Mouse (Mus musculus) forebrain, embryonic 11.5 days (tissue): ENCODE data around the gene Olfr1193. TPM values are rescaled to one million over a fixed set of nuclear protein-coding genes. Genes with fewer than 3 reads are reported as not detected.
"Not testable (repeated sequence)": the region's sequence is repeated elsewhere in the genome, so short reads cannot be mapped to it uniquely, and the experiment has no call there.

Source experiments
- ATAC-seq: fragments of 200-750 bp; cut with Nextera tagmentation; replicated peaks from 2 replicates; pipeline ENCODE4 v1.8.0; 2017; ENCODE audit warnings: moderate TSS enrichment; ENCODE audit not compliant: low FRiP score
- DNase-seq: peaks from one replicate; pipeline ENCODE4 v3.0.0-alpha.2; 2017; ENCODE audit warnings: low spot score
- H3K27ac ChIP-seq: fragments of 300-500 bp; sonication (generic); 2 replicates; pipeline ENCODE4 v1.5.1; 2014; ENCODE audit warnings: low read depth, low read length
- H3K27me3 ChIP-seq: fragments of 300-500 bp; sonication (generic); 2 replicates; pipeline ENCODE4 v1.6.1; 2014; ENCODE audit warnings: mild to moderate bottlenecking, low read length, mixed read lengths; ENCODE audit not compliant: control insufficient read depth, insufficient read depth
- H3K36me3 ChIP-seq: fragments of 300-500 bp; sonication (generic); 2 replicates; pipeline ENCODE4 v1.6.1; 2014; ENCODE audit warnings: mild to moderate bottlenecking, low read length, moderate library complexity, mixed read lengths; ENCODE audit not compliant: control insufficient read depth, insufficient read depth
- H3K4me1 ChIP-seq: fragments of 300-500 bp; sonication (generic); replicated peaks from 2 replicates; pipeline ENCODE4 v1.6.1; 2014; ENCODE audit warnings: low read length, mixed read lengths; ENCODE audit not compliant: control insufficient read depth, insufficient read depth
- H3K4me2 ChIP-seq: fragments of 300-500 bp; sonication (generic); 2 replicates; pipeline ENCODE4 v1.6.1; 2014; ENCODE audit warnings: low read depth, mild to moderate bottlenecking, low read length, moderate library complexity, mixed read lengths; ENCODE audit not compliant: severe bottlenecking
- H3K4me3 ChIP-seq: fragments of 300-500 bp; sonication (generic); 2 replicates; pipeline ENCODE4 v1.5.1; 2014; ENCODE audit warnings: low read depth, low read length
- H3K9ac ChIP-seq: fragments of 300-500 bp; sonication (generic); 2 replicates; pipeline ENCODE4 v1.6.1; 2014; ENCODE audit warnings: low read length
- H3K9me3 ChIP-seq: fragments of 300-500 bp; sonication (generic); 2 replicates; pipeline ENCODE4 v1.6.1; 2016; ENCODE audit warnings: low read length, mixed read lengths; ENCODE audit not compliant: control insufficient read depth
- WGBS: fragments of 180-500 bp; shearing (Covaris S2); extraction: QIAGEN DNeasy Blood & Tissue Kit; methylation state at CpG from one replicate; pipeline ENCODE4 v1.1.7; 2014; 5-methylcytosine and 5-hydroxymethylcytosine counted together
- polyA plus RNA-seq: library from polyadenylated mRNA; unstranded; fragments of >200 nt; fragmentation: Nextera tagmentation; extraction: Ambion mirVana; gene quantifications from 2 replicates; pipeline ENCODE4 v1.2.1, GENCODE M21; 2014

Olfr1193 gene
- not detected in 2 replicates for polyA plus RNA-seq

DNA sequence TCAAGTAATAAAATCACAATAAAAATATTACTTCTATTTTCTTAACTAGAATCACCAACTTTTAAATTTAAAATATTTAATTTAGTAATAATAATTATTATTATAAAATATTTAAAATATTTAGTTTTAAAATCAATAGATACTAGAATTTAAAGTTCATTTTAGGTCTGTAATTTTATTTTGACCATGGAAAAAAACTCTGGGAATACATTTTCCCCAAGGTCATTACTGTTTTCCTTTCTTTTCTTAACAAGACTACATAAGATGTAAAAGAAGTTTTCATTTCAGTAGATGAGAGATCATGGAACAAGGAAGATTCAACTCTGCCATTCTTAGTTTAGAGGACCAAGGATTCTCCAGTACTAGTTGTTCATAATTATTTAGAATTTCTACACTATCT, at the start of gene Olfr1193:
Olfr1193 (plus strand) TSS at position 301 of the 400 bp plus-strand sequence.
- ATAC-seq, H3K9ac ChIP-seq, H3K4me3 ChIP-seq, H3K36me3 ChIP-seq, DNase-seq, H3K27ac ChIP-seq, H3K9me3 ChIP-seq, H3K27me3 ChIP-seq, H3K4me1 ChIP-seq, H3K4me2 ChIP-seq: not testable (repeated sequence)

GRCm38 (mm10) chr2:88640242-88640641, 35.2 kb upstream of the Olfr1193 start, which contains the start of gene Olfr1191-ps1:
TSS of gene Olfr1191-ps1 (plus strand) at chr2:88640542.
- not testable (repeated sequence) for H3K4me3 ChIP-seq, H3K9me3 ChIP-seq, H3K36me3 ChIP-seq, H3K27me3 ChIP-seq, H3K4me1 ChIP-seq, H3K9ac ChIP-seq, DNase-seq, H3K27ac ChIP-seq, ATAC-seq, H3K4me2 ChIP-seq
- 84% methylated on average over 1 of the region's 1 CpGs for WGBS

- Histone ChIP-seq H3K4me2 (no peak within 1 kb of the TSS), H3K9ac (no peak within 1 kb of the TSS), H3K4me3 (no peak within 1 kb of the TSS), H3K9me3 (no peaks in the 10 kb centered on the region), H3K27ac (no peak within 1 kb of the TSS), H3K27me3 (no peaks in the 10 kb centered on the region), H3K36me3 (no peaks in the 10 kb centered on the region), H3K4me1 (no peaks in the 10 kb centered on the region)
- DNase-seq (no peak), ATAC-seq (no peak)
- 48% methylated on average over 1 of the region's 1 CpGs for WGBS
These were observed 27.2 kb upstream of the Olfr1193 start, which contains the start of gene Olfr1192-ps1 for GRCm38 (mm10) chr2:88648209-88648608. TSS of gene Olfr1192-ps1 (plus strand) at chr2:88648509.

- H3K4me1 ChIP-seq: no peaks in the 10 kb centered on the region
- no peaks in the 10 kb centered on the region for H3K9me3 ChIP-seq
- no peak within 1 kb of the TSS for H3K27ac ChIP-seq
- H3K9ac ChIP-seq: no peak within 1 kb of the TSS
- DNase-seq (no peak), ATAC-seq (no peak)
- no peak within 1 kb of the TSS for H3K4me2 ChIP-seq
- H3K4me3 ChIP-seq: no peak within 1 kb of the TSS
- H3K27me3 ChIP-seq: no peaks in the 10 kb centered on the region
- H3K36me3 ChIP-seq: no peaks in the 10 kb centered on the region
These were observed 13.7 kb downstream of the Olfr1193 start, which contains the start of gene Olfr1195 for GRCm38 (mm10) chr2:88689087-88689486. TSS of gene Olfr1195 (minus strand) at chr2:88689187.

DNA sequence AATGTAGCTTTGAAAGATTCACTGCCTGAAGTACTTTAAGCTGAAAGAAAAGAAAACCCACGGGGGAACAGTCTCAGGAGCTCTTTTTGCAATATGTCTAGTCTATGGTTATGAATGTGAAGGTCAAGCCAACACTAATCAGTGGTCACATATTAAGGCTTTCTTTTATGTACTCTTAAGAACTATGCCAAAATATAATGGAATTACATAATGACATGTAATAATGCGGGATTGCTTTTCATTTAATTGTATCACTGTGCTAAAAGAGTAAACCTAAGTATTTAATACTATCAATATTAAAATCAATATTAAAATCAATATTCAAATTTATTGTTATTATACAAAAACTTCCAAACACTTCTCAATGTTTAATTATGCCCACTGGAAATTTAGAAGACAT, 29.1 kb downstream of the Olfr1193 start, which contains the start of gene Olfr1196:
Olfr1196 (minus strand) TSS at position 101 of the 400 bp plus-strand sequence.
- H3K27ac ChIP-seq: no peak within 1 kb of the TSS
- H3K27me3 ChIP-seq: no peaks in the 10 kb centered on the region
- H3K36me3 ChIP-seq: no peaks in the 10 kb centered on the region
- H3K9ac ChIP-seq: no peak within 1 kb of the TSS
- no peak for ATAC-seq
- H3K4me2 ChIP-seq: no peak within 1 kb of the TSS
- H3K9me3 ChIP-seq: no peaks in the 10 kb centered on the region
- no peak for DNase-seq
- H3K4me3 ChIP-seq: no peak within 1 kb of the TSS
- H3K4me1 ChIP-seq: no peaks in the 10 kb centered on the region
- 89% methylated on average over 2 of the region's 2 CpGs for WGBS

Other genes with a start within 250 kb of the Olfr1193 start
- not detected in 2 replicates for gene Olfr1181, start 249.5 kb upstream of the Olfr1193 start, polyA plus RNA-seq
- gene Gm13757, start 226.5 kb upstream of the Olfr1193 start, polyA plus RNA-seq: not detected in 2 replicates
- gene Olfr1183, start 220.8 kb upstream of the Olfr1193 start, polyA plus RNA-seq: not detected in 2 replicates
- not detected in 2 replicates for gene Olfr1184, start 192.0 kb upstream of the Olfr1193 start, polyA plus RNA-seq
- not detected in 2 replicates for gene Olfr1185-ps1, start 182.3 kb upstream of the Olfr1193 start, polyA plus RNA-seq
- gene Olfr1186, start 157.1 kb upstream of the Olfr1193 start, polyA plus RNA-seq: not detected in 2 replicates
- gene Olfr1188, start 118.7 kb upstream of the Olfr1193 start, polyA plus RNA-seq: not detected in 2 replicates
- gene Olfr1189, start 89.2 kb upstream of the Olfr1193 start, polyA plus RNA-seq: not detected in 2 replicates
- not detected in 2 replicates for gene Olfr1191-ps1, start 35.1 kb upstream of the Olfr1193 start, polyA plus RNA-seq
- not detected in 2 replicates for gene Olfr1192-ps1, start 27.1 kb upstream of the Olfr1193 start, polyA plus RNA-seq
- gene Olfr1195, start 13.6 kb downstream of the Olfr1193 start, polyA plus RNA-seq: not detected in 2 replicates
- gene Olfr1196, start 29.0 kb downstream of the Olfr1193 start, polyA plus RNA-seq: not detected in 2 replicates
- gene Olfr1197, start 56.7 kb downstream of the Olfr1193 start, polyA plus RNA-seq: not detected in 2 replicates
- not detected in 2 replicates for gene Olfr1198, start 75.7 kb downstream of the Olfr1193 start, polyA plus RNA-seq
- gene Olfr1199, start 84.8 kb downstream of the Olfr1193 start, polyA plus RNA-seq: not detected in 2 replicates
- gene Olfr1200, start 94.9 kb downstream of the Olfr1193 start, polyA plus RNA-seq: not detected in 2 replicates
- not detected in 2 replicates for gene Olfr1201, start 117.4 kb downstream of the Olfr1193 start, polyA plus RNA-seq
- gene Olfr1202, start 138.9 kb downstream of the Olfr1193 start, polyA plus RNA-seq: not detected in 2 replicates
- not detected in 2 replicates for gene Olfr1205, start 154.1 kb downstream of the Olfr1193 start, polyA plus RNA-seq
- not detected in 2 replicates for gene Olfr1204, start 173.7 kb downstream of the Olfr1193 start, polyA plus RNA-seq
- gene Olfr1206, start 187.6 kb downstream of the Olfr1193 start, polyA plus RNA-seq: not detected in 2 replicates
- not detected in 2 replicates for gene Olfr1208, start 226.7 kb downstream of the Olfr1193 start, polyA plus RNA-seq
- gene Olfr1209, start 239.5 kb downstream of the Olfr1193 start, polyA plus RNA-seq: not detected in 2 replicates